Mouse (Mus musculus) right cerebral cortex, adult 2 months (tissue): ENCODE measurements around the gene Fam173a.
A peak's percentile ranks its signal among the peaks of the same experiment; 100 is the strongest.
"Not testable (repeated sequence)": the region's sequence is repeated elsewhere in the genome, so short reads cannot be mapped to it uniquely, and the experiment has no call there.

Experiments
- DNase-seq, 2 experiments: peaks; one replicate each; pipeline ENCODE4 v3.0.0; 2021 to 2022; ENCODE audit warnings: low spot score in 2 of 2

Fam173a gene

DNA sequence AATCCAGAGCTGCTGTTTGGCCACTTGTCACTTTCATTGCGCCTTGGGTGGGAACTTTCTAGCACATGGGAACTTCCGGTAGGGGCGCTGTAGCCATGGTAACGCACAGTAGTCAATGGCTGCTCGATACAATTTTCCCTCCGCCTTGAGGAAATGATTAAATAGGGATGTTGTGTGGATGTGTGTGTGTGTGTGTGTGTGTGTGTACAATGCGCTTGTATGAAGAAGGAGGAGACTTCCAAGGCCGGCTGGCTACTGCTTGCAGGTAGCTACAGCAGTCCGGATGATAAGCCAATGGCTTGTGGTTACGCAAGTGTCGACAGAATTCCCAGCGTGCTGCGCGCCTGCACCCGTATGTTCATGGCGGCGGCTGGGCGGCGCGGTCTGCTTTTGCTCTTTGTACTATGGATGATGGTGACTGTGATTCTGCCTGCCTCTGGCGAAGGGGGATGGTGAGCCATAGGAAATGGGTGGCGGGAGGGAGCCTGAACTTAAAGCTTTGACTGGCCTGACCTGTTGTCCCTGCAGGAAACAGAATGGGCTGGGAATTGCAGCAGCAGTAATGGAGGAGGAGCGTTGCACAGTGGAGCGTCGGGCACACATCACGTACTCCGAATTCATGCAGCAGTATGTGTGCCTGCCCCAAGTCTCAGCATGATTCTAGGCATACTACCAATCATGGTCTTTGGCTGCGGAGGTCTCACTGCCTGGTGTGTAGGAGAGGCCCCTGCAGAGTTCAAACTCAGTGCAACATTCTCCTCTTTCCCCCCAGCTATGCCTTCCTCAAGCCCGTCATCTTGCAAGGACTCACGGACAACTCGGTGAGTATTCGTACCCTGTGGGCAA is 36.2 kb upstream of the Fam173a start, which contains the start of gene Jmjd8:
Gene Jmjd8 (plus strand): TSS at position 156 of the 846 bp plus-strand sequence.
- DNase-seq = peak; percentile 84 to 89

DNA sequence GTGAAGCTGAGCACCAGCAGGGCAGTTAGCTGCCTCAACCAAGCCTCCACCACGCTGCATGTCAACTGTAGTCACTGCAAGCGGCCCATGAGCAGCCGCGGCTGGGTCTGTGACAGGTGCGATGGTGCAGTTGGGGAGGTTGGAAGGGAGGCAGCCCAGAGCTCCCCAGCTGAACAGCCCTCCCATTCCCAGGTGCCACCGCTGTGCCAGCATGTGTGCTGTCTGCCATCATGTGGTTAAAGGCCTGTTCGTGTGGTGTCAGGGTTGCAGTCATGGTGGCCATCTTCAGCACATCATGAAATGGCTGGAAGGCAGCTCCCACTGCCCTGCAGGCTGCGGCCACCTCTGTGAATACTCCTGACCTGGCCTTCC is 35.5 kb upstream of the Fam173a start:
- DNase-seq = no peak

DNA sequence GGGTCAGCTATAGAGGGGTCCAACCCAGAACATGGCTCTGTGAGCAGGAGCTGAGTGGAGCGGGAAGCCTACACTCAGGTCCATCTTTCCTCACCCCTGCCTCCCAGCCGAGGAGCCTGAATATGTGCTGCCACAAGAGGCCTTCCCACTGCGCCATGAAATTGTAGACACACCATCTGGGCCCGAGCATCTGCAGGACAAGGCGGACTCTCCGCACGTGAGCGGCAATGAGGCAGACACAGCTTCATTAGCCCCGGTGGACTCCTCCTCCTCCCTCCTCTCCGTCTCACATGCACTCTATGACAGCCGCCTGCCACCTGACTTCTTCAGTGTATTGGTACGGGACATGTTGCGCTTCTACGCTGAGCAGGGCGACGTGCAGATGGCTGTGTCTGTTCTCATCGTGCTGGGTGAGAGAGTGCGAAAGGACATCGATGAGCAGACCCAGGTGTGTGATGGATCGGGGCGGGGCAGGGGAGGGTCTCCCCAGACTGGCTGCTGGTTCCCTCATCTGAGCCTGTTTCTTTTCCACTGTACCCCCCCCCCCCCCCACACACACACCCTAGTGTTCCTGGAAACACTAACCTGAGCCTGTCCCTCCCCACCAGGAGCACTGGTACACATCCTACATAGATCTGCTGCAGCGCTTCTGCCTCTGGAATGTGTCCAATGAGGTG is 35.0 kb upstream of the Fam173a start:
- DNase-seq = no peak

DNA sequence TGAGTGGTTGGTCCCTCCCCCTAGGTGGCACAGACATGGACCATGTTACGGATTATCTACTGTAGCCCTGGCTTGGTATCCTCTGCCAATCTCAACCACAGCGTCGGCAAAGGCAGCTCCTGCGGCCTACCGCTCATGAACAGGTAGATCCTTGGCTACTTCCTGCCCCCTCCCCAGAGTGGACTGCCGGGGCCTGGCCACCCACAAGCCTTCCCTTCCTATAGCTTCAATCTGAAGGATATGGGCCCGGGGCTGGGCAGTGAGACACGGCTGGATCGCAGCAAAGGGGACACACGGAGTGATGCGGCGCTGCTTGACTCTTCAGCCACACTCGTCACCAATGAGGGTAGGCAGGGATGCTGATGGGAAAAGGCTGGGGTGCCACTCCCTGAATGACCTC is 34.3 kb upstream of the Fam173a start:
- no peak for DNase-seq

DNA sequence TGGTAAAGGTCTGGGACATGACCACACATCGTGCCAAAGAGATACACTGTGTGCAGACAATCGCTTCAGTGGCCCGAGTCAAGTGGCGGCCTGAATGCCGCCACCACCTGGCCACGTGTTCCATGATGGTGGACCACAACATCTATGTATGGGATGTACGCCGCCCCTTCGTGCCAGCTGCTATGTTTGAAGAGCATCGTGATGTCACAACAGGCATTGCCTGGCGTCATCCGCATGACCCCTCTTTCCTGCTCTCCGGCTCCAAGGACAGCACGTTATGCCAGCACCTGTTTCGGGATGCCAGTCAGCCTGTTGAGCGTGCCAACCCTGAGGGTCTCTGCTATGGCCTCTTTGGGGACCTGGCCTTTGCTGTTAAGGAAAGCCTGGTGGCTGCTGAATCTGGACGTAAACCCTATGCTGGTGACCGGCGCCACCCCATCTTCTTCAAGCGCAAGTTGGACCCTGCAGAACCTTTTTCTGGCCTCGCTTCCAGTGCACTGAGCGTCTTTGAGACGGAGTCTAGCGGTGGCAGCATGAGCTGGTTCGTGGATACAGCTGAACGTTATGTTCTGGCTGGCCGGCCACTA is 33.4 kb upstream of the Fam173a start:
- DNase-seq = no peak

DNA sequence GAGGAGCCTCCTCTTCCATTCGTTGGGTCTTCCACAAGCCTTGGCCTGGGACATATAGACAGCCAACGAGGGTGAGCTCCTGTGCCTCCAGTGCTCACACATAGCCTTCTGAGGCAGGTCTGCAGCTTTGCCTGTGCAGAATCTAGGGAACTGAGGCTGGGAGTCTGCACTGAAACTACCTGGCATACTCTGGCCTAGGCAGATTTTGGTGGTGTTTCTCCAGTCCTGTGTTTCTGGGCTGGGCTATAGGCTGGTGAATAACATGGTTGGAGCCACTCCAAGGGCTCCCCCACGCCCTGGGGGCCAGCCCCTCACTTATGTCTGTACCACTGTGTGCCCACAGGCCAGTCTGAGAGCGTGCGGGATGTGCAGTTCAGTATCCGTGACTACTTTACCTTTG is 32.6 kb upstream of the Fam173a start:
- no peak for DNase-seq

DNA sequence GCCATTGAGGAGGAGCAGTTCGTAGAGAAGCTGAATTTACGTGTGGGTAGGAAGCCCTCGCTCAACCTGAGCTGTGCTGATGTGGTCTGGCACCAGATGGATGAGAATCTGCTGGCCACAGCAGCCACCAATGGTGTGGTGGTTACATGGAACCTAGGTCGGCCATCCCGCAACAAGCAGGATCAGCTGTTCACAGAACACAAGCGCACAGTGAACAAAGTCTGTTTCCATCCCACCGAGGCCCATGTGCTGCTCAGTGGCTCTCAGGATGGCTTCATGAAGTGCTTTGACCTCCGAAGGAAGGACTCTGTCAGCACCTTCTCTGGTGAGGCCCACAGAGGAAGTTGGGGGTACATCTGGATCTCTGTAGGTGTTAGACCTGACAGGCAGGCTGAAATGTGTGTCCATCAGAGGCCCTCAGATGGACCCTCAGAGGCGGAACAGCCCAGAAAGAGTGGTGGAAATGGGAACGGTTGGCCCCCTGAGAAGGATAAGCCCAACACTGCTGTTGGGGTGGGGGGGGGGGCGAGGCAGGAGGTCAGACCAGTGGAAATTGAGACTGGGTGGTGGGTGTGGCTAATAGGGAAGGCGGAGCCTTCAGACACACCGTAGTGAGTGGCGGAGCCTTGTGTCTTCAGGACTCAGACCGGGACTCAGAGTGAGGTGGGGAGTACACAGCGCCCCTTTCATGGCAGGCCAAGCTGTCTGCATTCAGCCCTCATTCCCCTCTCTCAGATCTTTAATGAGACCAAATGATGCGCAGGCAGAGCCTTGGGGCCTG is 31.9 kb upstream of the Fam173a start:
- no peak for DNase-seq

DNA sequence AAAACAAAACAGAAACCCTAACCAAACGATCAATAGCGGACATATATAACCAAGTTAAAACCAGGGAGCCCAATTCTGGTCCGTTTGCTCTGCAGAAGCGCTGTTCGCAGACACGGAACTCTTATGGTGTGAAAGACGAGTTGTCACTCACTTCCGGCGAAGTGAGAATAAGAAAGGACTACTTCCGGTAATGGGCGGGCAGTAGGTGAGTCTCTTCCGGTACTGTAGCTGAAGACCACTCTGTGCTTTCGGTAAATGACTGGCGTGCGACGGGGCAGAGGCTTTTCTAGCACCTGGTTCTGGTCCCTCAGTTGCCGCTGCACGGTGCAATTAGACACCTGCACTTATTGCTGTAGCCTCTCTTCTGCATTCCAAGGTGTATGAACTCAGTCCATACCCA is 30.8 kb upstream of the Fam173a start, which contains the start of gene Wdr24:
Gene Wdr24 (plus strand): TSS at position 176 of the 400 bp plus-strand sequence.
- DNase-seq = peak; percentile 85 to 86

DNA sequence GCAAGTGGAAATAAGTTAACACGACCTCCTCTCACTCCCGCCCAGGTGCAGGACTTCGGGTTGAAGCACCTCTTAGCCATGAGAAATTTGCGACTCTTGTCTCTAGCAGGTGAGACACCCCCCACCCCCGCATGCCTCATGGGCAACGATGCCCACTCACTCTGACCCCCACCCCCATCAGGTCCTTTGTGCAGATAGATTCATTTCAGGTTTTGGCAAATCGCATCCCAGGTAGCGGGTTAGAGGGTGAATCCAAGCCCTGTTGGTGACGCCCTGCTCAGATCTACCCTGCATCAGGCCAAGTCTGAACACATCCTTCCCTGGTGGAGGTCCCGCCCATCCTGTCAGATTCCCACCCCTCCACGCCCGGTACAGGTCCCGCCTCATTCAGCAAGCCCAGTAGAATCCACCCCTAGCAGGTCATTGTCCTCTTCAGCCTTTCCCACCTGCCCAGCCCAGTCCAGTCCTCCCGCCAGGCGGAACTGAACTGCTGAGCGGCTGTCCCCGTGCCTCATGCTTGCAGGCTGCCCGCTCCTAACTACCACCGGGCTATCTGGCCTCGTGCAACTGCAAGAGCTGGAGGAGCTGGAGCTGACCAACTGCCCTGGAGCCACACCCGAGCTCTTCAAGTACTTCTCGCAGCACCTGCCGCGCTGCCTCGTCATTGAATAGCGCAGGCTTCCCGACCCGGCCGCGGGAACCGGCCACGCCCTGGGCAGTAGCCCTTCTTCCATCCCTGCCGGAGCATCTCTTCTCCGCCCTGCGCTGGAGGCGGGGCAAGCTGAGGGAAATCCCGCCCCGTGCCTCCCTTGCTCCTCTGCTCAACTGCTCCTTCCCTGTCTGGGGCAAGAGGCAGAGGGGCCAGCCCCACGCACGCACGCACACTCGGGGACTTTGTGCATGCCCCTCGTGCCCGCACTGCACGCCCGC is 26.4 kb upstream of the Fam173a start:
- no peak for DNase-seq

DNA sequence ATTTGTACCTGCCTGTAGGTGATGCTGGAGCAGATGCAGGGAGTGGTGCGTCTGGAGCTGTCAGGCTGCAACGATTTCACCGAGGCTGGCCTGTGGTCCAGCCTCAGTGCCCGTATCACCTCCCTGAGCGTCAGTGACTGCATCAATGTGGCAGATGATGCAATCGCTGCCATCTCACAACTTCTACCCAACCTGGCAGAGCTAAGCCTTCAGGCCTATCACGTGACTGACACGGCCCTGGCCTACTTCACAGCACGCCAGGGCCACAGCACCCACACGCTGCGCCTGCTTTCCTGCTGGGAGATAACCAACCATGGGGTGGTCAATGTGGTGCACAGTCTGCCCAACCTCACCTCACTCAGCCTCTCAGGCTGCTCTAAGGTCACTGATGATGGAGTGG is 25.0 kb upstream of the Fam173a start:
- DNase-seq = no peak

DNA sequence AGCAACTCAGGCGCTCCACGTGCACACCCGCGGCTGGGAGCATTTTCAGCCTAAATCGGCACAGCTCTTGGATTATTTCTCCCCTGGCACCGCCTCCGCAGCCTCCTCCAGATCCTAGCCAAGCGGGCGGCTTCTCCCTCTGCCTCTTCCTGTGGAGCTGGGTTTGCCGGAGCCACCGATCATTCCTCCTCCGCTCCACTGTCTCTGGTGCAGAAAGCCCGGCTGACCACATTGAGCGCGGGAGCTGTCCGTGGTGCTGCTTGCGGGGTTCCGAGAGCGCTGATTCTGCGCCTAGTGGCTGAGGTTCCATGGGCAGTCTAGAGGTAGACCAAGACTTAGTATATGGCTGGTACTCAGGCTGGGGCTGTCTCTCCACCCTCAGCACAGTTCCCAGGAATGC is 20.8 kb upstream of the Fam173a start:
- peak; percentile 89 to 94 for DNase-seq

DNA sequence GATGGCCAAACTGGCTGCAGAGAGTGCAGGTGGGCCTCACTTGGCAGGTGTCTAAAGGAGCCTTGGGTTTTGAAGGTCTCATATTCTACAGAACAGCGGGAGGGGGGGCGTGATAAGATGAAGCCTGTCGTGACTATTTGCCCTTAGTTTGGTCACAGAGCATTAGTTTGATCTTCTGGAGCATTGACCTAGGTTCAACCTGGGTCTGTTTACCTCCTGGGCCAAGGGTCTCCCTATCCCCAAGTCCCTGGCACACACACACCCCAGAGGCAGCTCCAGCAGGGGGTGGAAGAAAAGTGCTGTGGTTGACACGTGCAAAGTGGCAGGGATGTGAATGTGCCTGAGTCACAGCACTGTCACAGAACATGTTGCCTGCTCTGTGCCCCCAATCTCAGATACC is 18.2 kb upstream of the Fam173a start:
- DNase-seq = no peak

DNA sequence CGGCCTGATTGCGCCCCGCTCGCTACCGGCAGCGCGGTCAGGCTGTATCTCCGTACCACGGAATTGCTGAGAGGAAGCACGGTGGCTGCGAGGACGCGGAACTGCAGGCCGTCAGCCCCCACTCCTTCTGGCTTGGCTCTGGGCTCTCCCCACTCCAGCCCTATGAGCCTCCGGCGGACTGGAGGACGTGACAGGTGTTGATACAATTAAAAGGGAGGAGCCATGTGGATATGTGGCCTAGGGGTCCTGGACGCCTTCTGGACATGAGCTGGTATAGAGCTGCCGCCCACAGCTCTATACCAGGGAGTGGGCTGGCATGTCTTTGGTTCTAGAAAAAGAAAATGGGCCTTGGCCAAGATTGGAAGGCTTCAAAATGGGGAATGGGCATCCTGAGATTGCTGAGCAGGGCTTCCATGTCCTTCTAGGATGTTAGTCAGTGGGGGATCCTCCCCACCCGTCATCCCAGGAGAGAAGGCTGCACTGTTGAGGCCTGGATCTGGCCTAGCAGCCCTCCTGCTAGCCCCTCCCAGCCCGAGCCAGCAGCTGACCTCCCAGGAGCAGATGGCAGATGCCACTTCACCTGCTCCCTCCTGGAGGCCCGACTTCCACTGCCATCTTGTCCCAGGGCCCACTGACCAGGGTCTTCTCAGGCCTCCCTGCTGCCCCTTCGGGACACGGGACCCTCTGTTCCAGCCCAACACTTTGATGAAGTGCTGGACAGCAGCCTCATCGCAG is 17.1 kb upstream of the Fam173a start:
- DNase-seq = peak in 1 of 2 experiments; percentile 61

DNA sequence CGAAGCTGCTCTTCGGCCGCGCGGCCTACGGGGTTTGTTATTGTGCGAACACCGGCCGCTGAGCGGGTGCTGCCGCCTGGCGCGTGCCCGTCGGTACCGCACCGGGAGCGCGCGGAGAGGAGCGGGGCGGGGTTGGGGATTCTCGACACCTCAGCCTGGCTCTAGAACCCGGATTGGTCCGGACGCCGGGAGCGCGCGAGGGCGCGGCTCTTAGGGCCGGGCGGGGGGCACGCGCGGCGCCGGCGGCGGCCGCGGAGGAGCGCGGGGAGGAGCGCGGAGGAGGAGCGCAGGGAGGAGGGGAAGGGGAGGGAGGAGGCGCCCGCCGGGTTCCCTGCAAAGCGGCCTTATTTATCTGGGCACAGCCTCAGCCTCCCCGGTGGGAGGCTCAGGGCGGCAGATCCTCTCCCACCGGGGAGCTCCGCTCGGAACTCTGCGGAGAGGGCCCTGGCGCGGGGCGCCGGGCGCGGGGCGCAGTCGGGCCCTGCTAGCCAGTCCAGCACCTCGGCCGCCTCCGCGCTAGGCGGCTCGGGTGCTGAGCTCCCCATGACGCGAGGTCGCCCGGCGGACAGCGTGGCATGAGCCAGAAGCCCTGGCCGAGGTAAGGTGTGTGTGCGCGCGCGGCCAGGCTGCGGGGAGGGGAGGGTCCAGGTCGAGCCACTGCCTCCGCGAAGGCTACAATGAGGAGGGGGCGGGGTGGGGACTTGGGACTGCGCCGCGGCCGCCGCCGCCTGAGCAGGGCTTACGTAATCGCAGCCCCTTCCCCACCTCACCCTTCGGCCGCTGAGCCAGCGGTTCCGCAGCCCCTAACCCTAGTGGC is 16.3 kb upstream of the Fam173a start, which contains the start of gene Fbxl16:
Gene Fbxl16 (plus strand): TSS at position 297 of the 817 bp plus-strand sequence.
- peak; percentile 88 to 89 for DNase-seq

DNA sequence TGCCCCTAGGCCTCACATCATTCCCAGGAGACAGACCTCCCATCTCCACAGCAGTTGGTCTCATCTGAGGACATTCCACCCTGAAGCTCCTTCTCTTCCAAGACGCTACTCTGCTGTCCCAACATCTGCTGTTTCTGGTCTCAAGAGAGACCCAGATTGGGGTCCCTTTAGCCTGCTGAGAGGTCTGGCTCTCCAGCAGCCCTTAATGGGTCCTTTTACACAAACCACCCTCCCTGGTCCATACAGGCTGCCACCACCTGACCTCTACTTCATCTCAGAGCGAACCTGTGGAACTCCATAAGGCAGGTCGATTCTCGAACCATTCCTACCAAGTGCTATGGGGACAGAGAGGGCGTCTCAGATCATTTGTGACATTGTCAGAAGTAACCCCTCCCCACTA is 15.3 kb upstream of the Fam173a start:
- no peak for DNase-seq

DNA sequence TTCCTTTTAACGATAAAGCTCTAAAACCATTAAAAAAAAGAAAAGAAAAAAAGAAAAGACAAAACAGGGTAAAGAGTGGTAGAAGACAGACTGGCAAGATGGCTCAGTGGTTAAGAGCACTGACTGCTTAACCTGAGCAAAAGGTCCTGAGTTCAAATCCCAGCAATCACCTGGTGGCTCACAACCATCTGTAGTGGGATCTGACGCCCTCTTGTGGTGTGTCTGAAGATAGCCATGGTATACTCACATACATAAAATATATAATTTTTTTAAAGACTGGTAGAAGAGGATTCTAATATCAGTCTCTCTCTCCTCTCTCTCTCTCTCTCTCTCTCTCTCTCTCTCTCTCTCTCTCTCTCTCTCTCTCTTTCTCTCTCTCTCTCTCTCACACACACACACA is 14.8 kb upstream of the Fam173a start:
- not testable (repeated sequence) for DNase-seq

DNA sequence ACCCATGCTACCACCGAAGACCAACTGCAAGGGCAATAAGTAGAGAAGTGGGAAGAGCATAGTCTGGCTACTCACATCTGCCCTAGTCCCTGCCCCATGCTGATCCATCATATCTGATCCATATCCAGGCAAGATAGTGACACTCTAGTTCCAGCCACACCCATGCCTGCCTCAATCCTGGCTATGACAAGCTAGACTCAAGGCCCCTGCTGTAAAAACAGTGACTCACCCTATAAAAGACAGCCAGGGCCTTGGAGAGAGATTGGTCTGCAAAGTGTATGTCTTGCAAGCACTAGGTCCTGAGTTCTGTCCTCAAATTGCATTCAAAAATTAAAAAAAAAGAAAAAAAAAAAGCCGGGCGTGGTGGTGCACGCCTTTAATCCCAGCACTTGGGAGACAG is 13.8 kb upstream of the Fam173a start:
- no peak for DNase-seq

DNA sequence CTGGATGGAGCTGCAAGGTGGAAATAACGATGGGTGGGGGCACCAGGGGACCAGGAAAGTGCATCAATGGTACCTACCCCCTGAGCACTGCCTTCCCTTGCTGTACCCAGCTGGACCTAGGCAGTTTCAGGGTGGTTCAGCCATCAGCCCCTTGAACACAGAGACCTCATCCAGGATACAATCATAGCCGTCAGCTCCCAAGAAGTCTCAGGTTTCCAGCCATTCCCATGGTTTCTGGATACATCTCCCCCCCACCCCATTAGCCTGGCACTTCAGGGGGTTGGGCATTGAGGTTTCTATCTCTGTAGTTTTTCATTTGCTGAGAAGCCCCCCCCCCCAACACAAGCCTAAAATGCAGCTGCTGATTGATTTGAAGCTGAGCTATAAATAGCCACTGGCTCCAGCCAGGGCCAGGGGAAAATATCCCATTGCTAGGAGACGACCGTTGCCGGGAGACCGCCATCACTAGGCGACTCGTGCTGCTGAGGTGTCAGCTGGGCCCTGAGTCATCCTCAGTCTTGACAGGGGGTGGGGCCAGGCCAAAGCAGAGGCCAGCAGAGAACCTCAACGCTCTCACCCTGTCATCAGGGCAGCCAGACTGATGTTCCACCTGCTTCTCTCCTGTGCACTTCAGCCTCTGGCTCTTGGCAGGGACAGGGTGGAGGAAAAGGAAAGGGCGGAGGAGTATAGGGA is 10.3 kb upstream of the Fam173a start:
- DNase-seq = peak; percentile 85 to 89

DNA sequence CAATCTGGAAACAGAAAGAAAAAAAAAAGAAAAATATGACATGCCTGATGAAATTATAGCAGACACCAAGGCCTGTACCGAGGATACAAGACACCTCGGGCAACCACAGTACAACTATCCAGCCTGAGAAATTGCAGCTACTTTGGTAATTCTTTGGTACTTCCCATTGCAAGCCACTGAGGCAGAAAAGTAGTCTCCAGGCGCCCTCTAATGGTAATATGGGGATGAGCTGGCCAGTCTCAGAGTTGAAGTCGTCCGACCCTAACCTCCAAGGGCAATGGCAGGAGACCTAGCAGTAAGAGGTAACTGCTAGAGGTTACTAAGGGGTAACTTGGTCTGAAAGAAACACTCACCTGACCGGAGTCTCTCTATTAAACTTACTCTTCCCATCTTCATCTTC is 8.3 kb upstream of the Fam173a start:
- DNase-seq = peak; percentile 74 to 78
